Mouse (Mus musculus) bone marrow, adult 2 months (tissue): ENCODE measurements around the gene Ufsp1.

Source experiments
- CTCF ChIP-seq: fragments of 200-500 bp; IDR thresholded peaks from 2 replicates; pipeline ENCODE4 v1.5.1; 2011; ENCODE audit warnings: low read length, control low read depth; ENCODE audit not compliant: control insufficient read depth, insufficient read depth
- POLR2A ChIP-seq: fragments of 200-500 bp; IDR thresholded peaks from 2 replicates; pipeline ENCODE4 v1.6.1; 2011; ENCODE audit warnings: low read depth, mild to moderate bottlenecking, control low read depth, low read length, borderline replicate concordance; ENCODE audit not compliant: control insufficient read depth

DNA sequence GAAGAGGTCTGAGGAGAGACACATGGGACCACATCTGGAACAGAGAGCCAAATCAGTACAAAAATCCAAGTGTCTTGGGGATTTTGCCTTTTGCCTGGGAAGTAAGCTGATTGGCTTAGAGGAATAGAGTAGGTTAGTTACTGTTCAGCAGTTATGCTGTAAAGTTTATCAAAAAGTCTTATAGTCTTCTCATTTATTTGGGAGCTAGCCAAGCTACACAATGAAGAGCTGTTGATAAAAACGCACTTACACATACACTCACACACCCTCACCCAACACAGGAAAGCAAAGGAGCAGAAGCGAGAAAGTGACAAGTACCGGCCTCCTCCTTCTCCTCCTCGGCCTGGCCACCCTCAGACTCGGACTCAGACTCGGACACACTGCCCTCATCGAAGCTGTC lies 4.8 kb downstream of the Ufsp1 start:
- no peak for TF ChIP-seq CTCF
- no peak for TF ChIP-seq POLR2A
